Mouse (Mus musculus) embryo, embryonic 9.5 days (tissue): Measurements from ENCODE around the gene Arhgef10l.

Experiments
- DNase-seq: peaks from one replicate; pipeline ENCODE4 v3.0.0-alpha.2; 2017; ENCODE audit errors: extremely low spot score

Gene Arhgef10l

DNA sequence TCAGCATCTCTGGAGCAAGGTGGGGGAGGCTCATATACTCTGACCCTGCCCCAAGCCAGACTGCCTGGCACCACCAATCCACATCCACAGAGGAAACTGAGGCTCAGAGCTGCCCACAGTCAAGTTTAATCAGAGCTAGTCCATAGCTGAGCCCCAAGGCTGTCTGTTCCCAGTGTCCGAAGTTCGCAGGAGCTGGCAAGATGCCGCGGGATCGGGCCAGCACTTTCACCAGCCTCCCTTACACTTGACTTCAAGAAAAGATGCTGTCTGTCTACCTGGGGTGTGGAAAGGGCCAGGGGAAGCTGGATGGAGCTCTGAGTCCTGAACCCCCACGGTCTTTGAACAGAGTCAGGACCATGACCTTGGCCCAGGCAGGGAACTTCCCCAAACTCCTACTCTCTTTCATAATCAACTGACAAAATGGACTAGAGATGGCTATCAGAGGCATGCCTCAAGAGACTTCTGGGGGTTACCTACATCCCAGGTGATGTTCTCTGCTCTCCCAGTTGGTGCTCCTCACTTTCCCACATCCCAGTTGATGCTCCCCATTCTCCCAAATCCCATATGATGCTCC, 34.4 kb downstream of the Arhgef10l start:
- no peak for DNase-seq

DNA sequence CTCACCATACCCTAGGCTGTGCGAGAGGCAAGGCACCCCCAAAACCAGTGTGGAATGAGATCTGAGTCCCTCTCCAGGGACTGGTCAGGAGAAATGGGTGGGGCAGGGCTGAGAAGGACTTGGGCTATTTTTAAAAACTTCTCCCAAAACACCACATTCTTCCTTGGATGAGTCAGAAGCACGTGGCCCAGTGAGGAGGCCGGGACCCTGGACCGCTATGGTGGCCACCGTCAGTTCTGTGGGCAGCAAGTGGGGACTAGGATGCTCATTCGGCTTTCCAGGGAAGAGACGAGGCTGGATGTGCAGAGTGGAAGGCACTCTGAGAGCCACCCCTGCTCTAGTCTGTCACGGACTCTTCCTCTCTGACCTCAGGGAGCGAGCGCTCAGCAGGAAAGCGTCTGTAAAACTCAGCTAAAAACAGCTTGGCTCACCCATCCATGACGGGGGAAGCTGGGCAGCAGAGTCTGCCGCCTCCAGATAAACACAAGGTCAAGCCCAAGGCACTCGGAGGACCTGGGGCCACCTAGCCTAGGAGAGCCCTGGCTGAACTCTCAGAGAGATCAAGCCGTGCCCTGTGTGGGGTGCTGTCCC, 35.1 kb downstream of the Arhgef10l start:
- DNase-seq = no peak

DNA sequence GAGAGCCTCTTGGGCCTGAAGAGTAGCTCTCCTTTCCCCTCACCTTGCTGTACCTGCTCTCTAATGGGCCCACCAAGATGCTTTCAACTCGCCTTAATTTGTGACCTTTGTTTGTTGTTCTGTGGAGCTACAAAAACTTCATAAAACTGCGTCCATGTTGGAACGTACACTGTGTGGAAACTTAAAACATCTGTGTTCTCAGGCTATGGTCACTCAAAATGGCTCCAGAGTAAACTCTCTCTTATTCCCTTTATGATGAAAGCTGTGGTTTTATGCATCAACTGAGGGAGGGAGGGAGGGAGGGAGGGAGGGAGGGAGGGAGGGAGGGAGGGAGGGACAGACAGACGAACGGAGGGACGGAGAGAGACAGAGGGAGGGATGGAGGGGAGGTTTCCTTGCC, 35.7 kb downstream of the Arhgef10l start:
- DNase-seq = no peak

DNA sequence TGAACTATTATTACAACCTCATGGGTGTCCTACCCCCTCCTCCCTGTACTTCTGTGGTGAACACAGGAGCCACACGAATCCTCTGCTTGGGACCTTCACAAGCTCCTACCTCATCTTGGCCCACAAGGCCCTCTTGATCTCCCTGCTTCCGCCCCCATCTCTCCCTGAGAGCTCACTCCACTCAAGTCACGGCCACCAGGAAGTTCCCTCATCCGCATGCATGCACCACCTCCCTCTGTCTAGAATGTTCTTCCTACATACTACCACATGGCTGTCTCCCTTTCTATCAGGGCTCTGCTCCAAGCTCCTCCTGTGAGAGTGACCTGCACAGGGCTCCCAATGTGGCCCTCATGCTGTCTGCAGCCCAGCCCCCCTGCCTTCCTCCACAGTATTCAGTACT, 36.8 kb downstream of the Arhgef10l start:
- no peak for DNase-seq

DNA sequence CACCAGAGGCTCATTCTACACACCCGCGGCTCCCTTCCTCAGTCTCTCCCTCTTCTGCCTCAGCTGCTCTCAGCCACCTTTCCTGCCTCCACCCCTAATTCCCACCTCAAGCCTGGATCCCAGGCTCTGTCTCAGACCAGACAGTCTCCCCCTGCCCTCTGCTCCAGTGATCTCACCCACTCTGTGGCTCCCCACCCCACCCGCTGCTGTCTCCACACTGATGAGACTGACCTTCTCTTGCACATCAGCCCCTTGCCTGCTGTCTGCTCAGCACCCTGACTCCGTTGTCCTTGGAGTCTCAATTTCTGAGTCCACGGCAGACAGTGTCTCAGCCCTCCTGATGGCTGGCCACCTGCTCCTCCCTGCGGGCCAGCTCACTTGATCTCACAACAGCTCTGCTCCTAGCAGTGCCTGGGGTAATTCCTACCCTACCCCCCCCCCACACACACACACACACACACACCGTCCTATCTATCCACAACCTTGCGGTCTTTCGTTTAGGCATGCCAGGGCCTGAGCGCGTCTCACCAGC, 37.3 kb downstream of the Arhgef10l start:
- no peak for DNase-seq

DNA sequence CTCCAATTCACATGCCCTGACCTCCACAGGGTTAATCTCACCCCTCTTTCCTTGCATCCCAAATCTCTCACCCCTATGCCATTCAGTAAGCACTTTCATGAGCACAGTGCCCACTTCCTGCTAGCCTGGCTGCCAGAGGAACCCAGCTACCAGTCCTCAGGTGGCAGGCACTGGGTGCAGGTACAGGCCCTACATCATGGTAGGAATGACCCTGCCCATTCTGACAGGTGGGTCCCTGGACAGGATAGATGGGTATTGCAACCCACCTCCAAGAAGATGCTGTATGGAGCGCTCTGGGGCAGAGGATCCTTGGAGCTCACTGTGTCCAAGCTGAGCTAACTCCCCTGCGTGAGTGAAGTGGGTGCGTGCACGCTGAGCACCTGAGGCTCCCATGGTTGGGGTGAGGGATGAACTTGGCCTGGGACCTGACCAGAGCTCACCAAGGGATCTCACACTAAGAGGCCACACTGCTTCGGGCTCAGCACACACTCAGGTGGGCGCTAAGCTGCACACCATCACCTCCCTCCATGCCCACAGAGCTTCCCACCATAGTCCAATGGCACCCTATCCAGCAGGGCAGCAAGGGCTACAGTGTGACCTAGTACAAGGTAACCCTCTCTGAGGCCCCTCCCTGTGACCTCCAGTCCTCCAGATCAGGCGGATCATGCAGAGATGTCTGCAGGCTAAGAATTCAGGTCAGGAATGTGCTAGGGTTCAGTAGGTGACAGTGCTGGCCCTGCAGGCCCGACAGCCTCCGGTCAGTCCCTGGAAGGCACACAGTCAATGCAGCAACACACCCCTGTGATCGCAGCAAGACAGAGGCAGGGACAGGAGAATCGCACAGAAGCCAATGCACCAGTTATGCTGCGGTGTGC, 39.9 kb downstream of the Arhgef10l start:
- DNase-seq = no peak

DNA sequence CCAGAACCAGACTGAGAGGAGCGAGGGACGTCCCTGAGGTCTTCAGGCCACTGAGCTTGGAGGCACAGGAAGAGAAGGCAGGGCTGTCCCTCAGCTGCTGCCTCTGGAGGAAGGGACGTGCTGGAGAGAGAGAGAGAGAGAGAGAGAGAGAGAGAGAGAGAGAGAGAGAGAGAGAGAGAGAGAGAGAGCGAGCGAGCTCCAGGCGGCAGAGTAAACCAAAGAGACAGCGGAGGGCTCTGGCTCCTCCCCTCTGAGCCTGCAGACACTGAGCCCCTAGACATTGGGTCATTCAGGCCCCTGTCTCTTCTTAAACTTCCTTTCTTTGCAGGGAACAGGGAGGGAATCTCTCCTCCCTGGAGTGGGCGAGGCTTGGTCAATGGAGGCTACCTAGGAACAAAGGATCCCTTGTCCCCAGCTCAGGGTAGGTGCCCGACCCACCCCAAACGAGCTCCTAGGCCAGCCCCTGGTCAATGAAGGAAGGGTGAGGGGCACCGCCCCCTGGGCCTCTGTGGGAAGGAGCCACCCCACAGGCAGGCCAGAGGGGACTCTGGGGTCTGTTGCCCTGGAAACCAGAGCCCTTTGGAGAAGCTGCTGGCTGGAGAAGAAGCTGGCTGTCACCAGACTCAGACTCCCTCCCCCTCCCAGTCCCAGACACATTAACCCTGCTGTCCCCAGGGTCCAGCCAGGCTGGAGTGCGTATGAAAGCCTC, 41.2 kb downstream of the Arhgef10l start:
- peak; percentile 92 for DNase-seq

DNA sequence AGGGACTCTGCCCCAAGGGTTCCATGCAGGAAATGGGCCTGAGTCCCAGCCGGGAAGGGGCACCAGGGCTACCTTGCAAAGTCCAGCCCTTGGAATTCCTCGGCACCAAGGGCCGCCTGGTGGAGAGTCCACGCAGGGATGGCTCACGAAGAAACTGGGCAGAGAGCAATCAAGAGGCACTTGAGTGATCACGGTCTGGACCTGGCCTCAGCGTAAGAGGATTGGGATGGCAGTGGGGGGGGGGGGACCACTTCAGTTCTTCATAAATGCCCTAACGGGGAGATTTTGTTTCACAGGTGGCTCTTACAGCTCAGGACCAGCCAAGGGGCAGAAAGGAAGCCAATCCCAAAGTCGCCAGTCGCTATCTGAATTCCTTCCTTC, 41.7 kb downstream of the Arhgef10l start:
- no peak for DNase-seq

DNA sequence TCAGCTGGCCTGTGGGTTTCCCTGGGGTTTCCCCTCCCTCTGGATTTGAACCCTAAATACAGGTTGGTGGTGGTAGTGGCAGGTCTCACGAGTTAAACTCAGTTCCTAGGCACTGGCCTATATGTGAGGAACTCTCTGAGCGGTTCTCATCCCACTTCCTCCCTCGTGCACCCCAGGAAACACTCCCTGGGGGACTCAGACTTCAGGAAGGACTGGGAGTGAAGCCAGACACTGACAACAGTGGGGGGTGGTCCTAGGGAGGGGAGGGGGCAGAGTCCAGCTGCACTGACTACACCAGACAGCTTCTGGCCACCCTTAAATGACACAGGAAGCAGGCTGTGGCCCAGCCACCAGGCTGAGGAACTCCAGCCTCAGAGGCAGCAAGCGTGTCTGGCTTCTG, 43.0 kb downstream of the Arhgef10l start:
- DNase-seq = no peak

DNA sequence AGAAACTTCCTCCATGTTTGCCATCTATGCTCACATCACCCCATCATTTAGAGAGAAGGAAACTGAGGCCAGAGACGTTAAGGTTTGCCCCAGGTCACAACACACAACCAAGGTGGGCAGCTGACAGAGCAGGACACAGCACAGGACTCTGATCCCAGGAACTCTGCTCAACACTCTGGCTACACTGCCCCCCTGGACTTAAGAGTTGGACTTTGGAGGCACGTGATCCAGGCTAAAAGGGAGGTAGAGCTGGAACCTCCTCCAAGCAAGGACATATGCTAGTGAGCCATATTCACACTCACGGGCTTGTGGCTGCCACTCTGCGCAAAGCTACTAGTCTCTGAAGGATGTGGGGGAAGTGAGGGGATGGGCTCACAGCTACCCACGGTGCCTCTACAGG, 45.3 kb downstream of the Arhgef10l start:
- DNase-seq = no peak

DNA sequence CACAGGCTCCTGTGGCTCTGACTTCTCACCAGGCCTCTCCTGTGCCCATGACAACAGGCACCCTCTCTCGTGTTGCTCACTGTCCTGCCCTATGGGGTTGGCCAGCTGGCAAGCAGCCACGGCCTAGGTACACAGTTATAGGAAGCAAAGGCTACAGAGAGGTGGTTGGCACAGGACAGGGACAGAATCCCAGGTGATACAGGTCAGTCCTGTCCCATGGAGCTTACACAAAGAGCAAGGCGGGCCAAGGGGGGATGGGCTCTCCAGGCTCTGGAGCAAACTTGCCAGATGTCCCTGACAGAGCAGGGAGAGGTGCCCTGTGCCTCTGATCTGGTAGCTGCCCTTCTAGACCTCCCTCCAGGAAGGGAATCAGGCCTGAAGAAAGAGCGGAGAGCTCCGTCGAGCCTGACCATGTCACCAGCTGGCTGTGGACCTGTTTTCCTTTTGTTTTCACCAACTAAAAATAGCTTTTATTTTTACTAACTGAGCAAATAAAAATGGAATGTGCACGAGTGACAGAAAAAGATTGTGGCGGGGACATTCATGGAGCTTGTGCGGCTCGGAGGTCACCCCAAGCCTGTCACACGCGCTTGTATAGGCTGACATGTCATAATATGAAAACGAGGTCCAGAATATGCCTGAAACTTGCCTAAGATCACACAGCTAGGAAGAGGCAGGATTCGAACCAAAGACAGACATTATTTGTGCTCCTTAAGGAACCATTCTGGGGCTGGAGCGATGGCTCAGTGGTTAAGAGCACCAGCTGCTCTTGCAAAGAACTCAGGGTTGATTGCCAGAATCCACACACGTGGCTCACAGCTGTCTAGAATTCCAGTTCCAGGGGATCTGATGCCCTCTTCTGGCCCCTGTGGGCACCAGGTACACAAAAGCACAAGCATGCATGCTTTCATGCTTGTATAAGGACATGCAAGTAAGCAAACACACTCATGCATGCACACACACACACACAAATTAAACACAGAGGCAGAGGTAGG, 48.1 kb downstream of the Arhgef10l start:
- DNase-seq = no peak

DNA sequence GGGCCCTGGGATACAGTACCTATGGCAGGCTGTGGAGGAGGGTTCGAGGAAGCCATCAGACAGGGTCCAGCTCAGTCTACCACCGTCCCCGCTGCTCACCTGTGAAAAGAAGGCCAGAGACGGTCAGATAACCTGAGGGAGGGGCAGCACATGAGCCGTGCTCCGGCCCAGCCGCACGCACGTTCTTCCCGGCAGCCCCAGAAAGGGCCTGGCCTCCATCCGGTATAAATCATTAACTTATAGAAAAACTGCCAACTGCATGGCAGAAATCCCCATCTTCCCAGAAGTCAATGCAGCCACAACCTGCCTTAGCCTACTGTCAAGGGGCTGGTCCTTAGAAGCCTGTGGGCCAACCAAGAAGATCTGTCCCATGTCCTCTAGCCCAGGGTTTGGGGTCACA, 48.9 kb downstream of the Arhgef10l start:
- no peak for DNase-seq

DNA sequence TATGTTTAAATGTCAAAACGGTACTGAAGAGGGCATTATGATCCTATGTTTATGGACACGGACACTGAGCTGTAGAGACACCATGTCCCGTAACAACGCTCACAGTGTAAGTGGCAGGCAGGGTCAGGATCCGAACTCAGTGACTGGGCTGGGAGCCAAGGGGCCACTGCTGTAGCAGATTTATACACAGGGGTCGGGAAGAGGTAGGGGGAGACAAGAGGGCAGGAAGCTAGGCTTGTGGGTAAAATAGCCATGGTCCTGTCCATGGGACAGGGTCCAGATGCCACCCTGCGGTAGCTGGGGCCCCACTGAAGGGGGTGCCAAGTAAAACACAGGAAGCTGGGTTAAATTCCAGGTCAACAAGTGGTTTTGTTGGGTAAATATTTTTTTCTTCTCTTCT, 49.6 kb downstream of the Arhgef10l start:
- no peak for DNase-seq

DNA sequence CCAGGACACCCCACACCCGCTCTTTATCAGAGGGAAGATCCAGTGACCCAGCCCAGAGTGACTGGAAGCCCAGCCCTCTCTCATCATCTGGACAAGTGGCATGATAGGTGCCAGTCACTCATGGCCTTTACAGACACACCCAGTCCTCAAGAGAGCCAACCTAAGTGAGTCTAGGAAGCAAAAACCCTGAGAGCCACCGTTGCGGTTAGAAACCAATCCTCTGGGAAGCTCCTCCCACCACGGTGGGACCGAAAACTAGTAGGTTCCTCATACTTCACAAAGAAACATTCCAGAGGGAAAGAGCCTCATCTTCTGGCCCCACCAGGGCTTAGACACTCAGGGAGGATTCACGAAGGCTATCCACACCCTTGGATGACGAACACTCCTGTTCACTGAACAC, 50.0 kb downstream of the Arhgef10l start:
- DNase-seq = no peak

DNA sequence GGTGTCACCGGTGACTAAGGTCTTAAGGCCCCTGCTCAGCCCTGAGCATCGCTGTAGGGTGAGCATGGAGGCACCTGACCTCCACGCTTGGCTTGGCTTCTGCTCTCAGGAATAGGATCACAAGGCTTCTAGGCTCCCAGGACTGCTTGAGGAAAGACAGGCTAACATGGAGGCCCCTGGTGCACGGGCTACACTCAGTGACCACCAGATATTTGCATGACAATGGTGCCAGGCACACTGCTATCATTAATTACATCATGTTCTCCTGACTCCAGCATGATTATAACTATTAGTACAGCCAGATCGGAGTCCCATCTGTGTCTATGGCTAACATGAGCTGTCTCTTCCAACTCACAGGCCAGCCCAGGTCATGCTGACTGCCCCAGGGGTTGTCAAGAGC, 51.3 kb downstream of the Arhgef10l start:
- no peak for DNase-seq

DNA sequence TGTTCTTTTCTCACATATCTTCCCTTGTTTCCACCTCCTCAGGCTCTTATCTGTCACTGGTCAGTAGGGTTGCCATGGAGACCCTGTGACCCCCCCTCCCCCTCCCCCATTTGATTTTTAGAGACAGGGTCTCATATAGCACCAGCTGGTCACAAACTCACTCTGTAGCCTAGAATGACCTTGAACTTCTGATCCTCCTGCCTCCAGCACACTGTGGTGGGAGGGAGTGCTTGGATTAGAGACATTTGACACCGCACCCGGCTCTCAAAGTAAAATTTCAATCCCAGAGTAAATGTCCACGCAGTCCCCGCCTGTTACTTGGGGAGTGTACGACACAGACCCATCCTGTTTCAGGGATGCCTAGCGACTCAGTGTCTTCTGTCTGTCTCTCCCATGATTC, 51.7 kb downstream of the Arhgef10l start:
- DNase-seq = no peak

DNA sequence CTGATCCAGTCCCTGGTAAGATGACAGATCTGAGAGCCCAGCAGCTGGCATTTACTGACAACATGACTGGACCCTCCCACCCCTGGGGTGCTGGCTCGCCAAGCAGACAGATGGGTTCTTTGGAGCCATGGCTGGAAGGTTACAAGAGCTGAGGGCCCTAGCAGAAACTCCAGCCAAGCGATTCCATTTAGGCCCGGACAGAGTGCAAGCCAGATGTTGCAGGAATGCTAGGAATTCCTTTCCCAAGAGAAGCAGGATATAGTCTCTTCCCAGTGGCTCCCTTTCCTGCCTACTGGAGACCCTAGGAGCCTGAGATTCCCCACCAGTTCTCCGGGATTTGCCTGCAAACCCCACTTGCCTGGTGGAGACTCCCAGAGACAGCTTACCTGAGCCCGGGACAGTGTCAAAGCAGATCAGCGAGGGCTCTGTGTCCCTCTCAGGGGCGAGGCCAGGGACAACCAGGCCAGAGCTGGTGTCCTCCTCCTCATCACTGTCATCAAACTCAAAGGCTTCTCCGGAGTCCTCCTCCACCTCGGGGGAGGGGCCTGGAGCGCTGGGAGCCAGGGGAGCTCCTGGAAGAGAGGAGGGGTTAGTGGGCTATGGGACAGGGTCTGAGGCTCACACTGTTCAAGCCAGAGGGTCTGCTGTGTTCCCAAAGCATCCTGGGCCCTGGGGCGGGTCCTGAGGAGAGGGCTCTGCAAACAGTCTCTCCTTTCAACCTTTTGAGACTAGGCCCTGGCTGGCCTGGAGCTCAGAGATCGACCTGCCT, 54.8 kb downstream of the Arhgef10l start:
- peak; percentile 65 for DNase-seq

DNA sequence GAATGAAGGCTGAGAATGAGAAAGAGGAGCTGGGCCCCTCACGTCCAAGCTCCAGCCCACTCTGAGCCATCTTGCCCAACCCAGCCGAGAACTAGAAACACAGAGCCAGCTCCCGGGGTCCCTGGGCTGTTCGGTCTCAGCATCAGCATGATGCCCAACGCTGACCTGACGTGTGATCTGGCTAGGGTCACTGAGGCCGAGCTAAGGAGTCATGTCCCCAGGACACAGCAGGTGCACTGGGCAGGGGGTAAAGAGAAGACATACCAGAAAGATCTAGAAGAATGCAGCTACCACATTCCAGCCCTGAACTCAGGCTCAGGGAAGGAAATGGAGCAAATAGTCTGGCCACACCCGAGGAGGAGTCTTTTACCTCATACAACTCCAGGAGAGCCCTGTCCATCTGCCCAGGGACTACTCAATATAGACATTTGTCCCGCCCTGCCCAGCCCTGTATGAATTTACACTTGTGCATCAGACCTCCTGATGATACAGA, 57.5 kb downstream of the Arhgef10l start:
- no peak for DNase-seq

DNA sequence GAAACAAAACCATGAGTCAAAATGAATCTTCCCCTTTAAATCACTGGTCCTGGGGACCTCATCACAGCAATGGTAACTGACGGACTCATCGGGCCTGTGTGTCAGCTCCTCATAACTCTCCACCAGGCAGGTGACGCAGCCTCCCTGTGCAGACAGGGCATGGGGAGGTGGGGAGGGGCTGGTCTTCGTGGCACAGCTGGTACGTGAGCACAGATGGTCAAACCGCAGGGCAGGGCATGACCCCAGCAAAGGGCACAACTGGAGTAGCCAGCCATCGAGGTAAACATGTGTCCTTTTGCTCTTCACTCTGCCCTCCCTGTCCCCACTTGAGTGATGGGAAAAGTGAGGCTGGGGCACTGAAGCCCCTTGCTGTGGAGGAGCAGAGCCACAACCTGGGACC, 59.0 kb downstream of the Arhgef10l start:
- DNase-seq = no peak

DNA sequence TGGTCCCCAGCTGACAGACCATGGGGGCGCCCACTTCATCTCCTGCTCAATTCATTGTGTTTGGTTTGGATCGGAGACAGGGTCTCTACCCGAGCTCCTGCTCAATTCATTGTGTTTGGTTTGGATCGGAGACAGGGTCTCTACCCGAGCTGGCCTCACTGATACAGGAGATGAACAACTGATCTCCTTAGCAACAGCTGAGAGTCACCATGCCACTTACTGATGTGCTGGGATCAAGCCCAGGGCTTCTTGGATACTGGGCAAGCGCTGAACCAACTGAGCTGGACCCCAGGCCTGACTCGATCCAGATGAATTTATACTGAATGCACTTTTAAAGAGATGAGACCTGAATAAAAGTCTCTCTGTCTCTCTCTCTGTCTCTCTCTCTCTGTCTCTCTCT, 59.6 kb downstream of the Arhgef10l start:
- DNase-seq = no peak
